Mouse (Mus musculus) ES-E14 (cell line): ENCODE results near the gene Gba2.

ENCODE experiments used
- CHD2 ChIP-seq: IDR thresholded peaks from 2 replicates; pipeline ENCODE4 v1.6.1; 2014; ENCODE audit warnings: mild to moderate bottlenecking, low read depth, low read length, inconsistent platforms
- HCFC1 ChIP-seq: IDR thresholded peaks from 2 replicates; pipeline ENCODE4 v1.6.1; 2012; ENCODE audit warnings: low read length, inconsistent platforms, borderline replicate concordance; ENCODE audit not compliant: insufficient read depth
- MAFK ChIP-seq: IDR thresholded peaks from 2 replicates; pipeline ENCODE4 v1.6.1; 2014; ENCODE audit warnings: mild to moderate bottlenecking, low read depth, low read length, inconsistent platforms; ENCODE audit not compliant: insufficient read depth
- ZC3H11A ChIP-seq: IDR thresholded peaks from 2 replicates; pipeline ENCODE4 v1.6.1; 2012; ENCODE audit warnings: low read depth, mild to moderate bottlenecking, inconsistent platforms, low read length, borderline replicate concordance
- ZNF384 ChIP-seq: IDR thresholded peaks from 2 replicates; pipeline ENCODE4 v1.6.1; 2012; ENCODE audit warnings: low read depth, low read length, inconsistent platforms

- no peak for TF ChIP-seq CHD2
- no peak for TF ChIP-seq HCFC1
- TF ChIP-seq MAFK: no peak
- no peak for TF ChIP-seq ZNF384
- TF ChIP-seq ZC3H11A: no peak
These were observed 20.1 kb upstream of the Gba2 start for GRCm38 (mm10) chr4:43598650-43599380.
